Comparison of ENCODE assay signal across 14 mouse cellular contexts in the genomic region with DNA sequence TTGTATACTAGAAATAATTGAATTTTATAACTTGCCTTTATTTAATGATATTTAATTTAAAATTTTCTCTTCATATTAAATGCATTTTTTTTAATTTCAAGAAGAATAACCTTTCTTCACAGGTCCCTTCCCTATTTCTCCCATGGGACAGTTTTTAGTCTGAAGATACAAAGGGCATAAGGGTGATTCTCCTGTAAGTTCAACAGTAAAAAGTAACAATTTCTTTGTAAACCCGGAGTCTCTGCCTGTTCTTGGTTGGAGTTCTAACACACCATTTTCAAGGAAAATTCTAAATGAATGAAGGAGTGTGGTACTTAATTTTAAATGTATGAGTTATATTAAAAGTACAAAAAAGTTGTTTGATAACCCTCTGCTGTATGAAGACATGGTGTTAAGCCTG.
DNase-seq lines count a peak whose midpoint lies in the region; ATAC-seq and TF ChIP-seq lines count a peak whose summit lies in the region.
"Had no signal": no experiment of that assay in that cellular context is flagged by ENCODE, and none has a peak within 500 bp of the region (broad histone marks: within the 10 kb centered on the region; RNA-seq: fewer than 3 reads in every experiment).

No protein-coding gene starts in this region.

- WGBS in heart, embryonic 13.5 days: 68% methylated on average over 1 of the region's 1 CpGs
- WGBS in heart, embryonic 12.5 days: 71% methylated on average over 1 of the region's 1 CpGs
- WGBS in lung, embryonic 14.5 days: 53% methylated on average over 1 of the region's 1 CpGs
- WGBS in embryonic facial prominence, embryonic 15.5 days: 22% methylated on average over 1 of the region's 1 CpGs

- peak overlapping the region; percentile 96 for H3K27ac ChIP-seq in heart, embryonic 13.5 days (replicated peaks)
- no peak overlapping the region for H3K27ac ChIP-seq in heart, embryonic 12.5 days (ENCODE audit: poor library complexity, severe bottlenecking)
- peak overlapping the region; percentile 100 for H3K27ac ChIP-seq in lung, embryonic 14.5 days (ENCODE audit: low read depth)
- peak overlapping the region; percentile 99 for H3K27ac ChIP-seq in embryonic facial prominence, embryonic 15.5 days (replicated peaks)
- H3K27ac ChIP-seq: forebrain, embryonic 12.5 days had no signal

- TF ChIP-seq CTCF in lung, embryonic 14.5 days (IDR thresholded peaks at IDR 0.05; ENCODE audit: low read depth): no peak

- DNase-seq in lung, embryonic 14.5 days: no peak
- no peak for DNase-seq in lung, postnatal 14 days
- no peak for DNase-seq in T-cell, adult 2 months (ENCODE audit: low spot score)
- DNase-seq in layer of hippocampus, adult 9-10 months (ENCODE audit: low spot score): no peak
- DNase-seq: adrenal gland, adult 2 months; cerebellum, postnatal 36 days; gastrocnemius, postnatal 10 days; liver; right cerebral cortex, postnatal 25 days had no signal

- H3K9ac ChIP-seq in heart, embryonic 13.5 days: peak overlapping the region; percentile 89
- H3K9ac ChIP-seq in heart, embryonic 12.5 days: no peak overlapping the region
- peak overlapping the region; percentile 95 for H3K9ac ChIP-seq in lung, embryonic 14.5 days
- no peak overlapping the region for H3K9ac ChIP-seq in embryonic facial prominence, embryonic 15.5 days
- H3K9ac ChIP-seq: forebrain, embryonic 12.5 days had no signal

- H3K36me3 ChIP-seq in heart, embryonic 13.5 days: peaks cover 3% of the 10 kb centered on the region; the same call in 1 of the 2 replicates
- H3K36me3 ChIP-seq in heart, embryonic 12.5 days: 0 out of 2 replicates have a peak, but pooled peaks cover 5% of the 10 kb centered on the region
- peaks cover 13% of the 10 kb centered on the region; the same call in 1 of the 2 replicates for H3K36me3 ChIP-seq in lung, embryonic 14.5 days (ENCODE audit: insufficient read depth)
- no peaks in the 10 kb centered on the region for H3K36me3 ChIP-seq in embryonic facial prominence, embryonic 15.5 days
- peaks cover 15% of the 10 kb centered on the region for H3K36me3 ChIP-seq in myocyte (ENCODE audit: control insufficient read depth, insufficient read depth)
- H3K36me3 ChIP-seq: forebrain, embryonic 12.5 days had no signal

- no peak for TF ChIP-seq POLR2A in myocyte (IDR thresholded peaks at IDR 0.05; ENCODE audit: insufficient read length, low read depth)

- no peaks in the 10 kb centered on the region for H3K9me3 ChIP-seq in heart, embryonic 13.5 days
- no peaks in the 10 kb centered on the region for H3K9me3 ChIP-seq in heart, embryonic 12.5 days (replicated peaks)
- no peaks in the 10 kb centered on the region for H3K9me3 ChIP-seq in lung, embryonic 14.5 days (ENCODE audit: low read depth, low read length)
- H3K9me3 ChIP-seq in embryonic facial prominence, embryonic 15.5 days (replicated peaks): no peaks in the 10 kb centered on the region
- H3K9me3 ChIP-seq: forebrain, embryonic 12.5 days had no signal

- peak overlapping the region; percentile 56 for H3K4me3 ChIP-seq in heart, embryonic 13.5 days
- H3K4me3 ChIP-seq in heart, embryonic 12.5 days: no peak overlapping the region
- H3K4me3 ChIP-seq in lung, embryonic 14.5 days (ENCODE audit: low read depth, low read length): peak overlapping the region; percentile 60
- H3K4me3 ChIP-seq in embryonic facial prominence, embryonic 15.5 days (replicated peaks): peak overlapping the region; percentile 53
- H3K4me3 ChIP-seq in myocyte: peak overlapping the region; percentile 75
- H3K4me3 ChIP-seq: forebrain, embryonic 12.5 days had no signal

- no peak overlapping the region for H3ac ChIP-seq in myocyte (ENCODE audit: control insufficient read depth, insufficient read length)

- H3K4me2 ChIP-seq in heart, embryonic 13.5 days: peak overlapping the region; percentile 58
- no peak overlapping the region for H3K4me2 ChIP-seq in heart, embryonic 12.5 days
- peak overlapping the region; percentile 59 for H3K4me2 ChIP-seq in lung, embryonic 14.5 days
- H3K4me2 ChIP-seq in embryonic facial prominence, embryonic 15.5 days (replicated peaks): no peak overlapping the region
- H3K4me2 ChIP-seq in myocyte (ENCODE audit: low read depth): peak overlapping the region; percentile 94
- H3K4me2 ChIP-seq: forebrain, embryonic 12.5 days had no signal

- H3K4me1 ChIP-seq in heart, embryonic 13.5 days: peaks cover 41% of the 10 kb centered on the region
- H3K4me1 ChIP-seq in heart, embryonic 12.5 days (replicated peaks): peaks cover 28% of the 10 kb centered on the region
- peaks cover 10% of the 10 kb centered on the region for H3K4me1 ChIP-seq in lung, embryonic 14.5 days (ENCODE audit: insufficient read depth)
- H3K4me1 ChIP-seq in embryonic facial prominence, embryonic 15.5 days: peaks cover 16% of the 10 kb centered on the region

- no peak for ATAC-seq in heart, embryonic 13.5 days (ENCODE audit: extremely low read depth, insufficient number of reproducible peaks, low FRiP score, low TSS enrichment)
- ATAC-seq in heart, embryonic 12.5 days (ENCODE audit: insufficient number of reproducible peaks, low FRiP score): no peak
- ATAC-seq in lung, embryonic 14.5 days (ENCODE audit: insufficient read depth): no peak
- no peak for ATAC-seq in embryonic facial prominence, embryonic 15.5 days (ENCODE audit: insufficient number of reproducible peaks, low FRiP score, low TSS enrichment, low read depth)

- H3K27me3 ChIP-seq in heart, embryonic 13.5 days (replicated peaks): no peaks in the 10 kb centered on the region
- H3K27me3 ChIP-seq in heart, embryonic 12.5 days (replicated peaks): no peaks in the 10 kb centered on the region
- no peaks in the 10 kb centered on the region for H3K27me3 ChIP-seq in lung, embryonic 14.5 days (ENCODE audit: insufficient read depth, low read length)
- no peaks in the 10 kb centered on the region for H3K27me3 ChIP-seq in embryonic facial prominence, embryonic 15.5 days
- no peaks in the 10 kb centered on the region for H3K27me3 ChIP-seq in myocyte (ENCODE audit: control insufficient read depth, insufficient read depth, insufficient read length)

- H3K79me2 ChIP-seq in myocyte (ENCODE audit: control insufficient read depth, insufficient read depth): peaks cover 59% of the 10 kb centered on the region

TF ChIP-seq in myocyte, 11 proteins besides CTCF, POLR2A, EP300 and RAD21:
- TF ChIP-seq MYOD1 (IDR thresholded peaks at IDR 0.05; ENCODE audit: control insufficient read depth in 1 of 3, insufficient read length in 2 of 3, low read depth in 2 of 3) (no peak), E2F4 (IDR thresholded peaks at IDR 0.05; ENCODE audit: insufficient read depth) (no peak), SRF (IDR thresholded peaks at IDR 0.05; ENCODE audit: control insufficient read depth, insufficient read length, low read depth) (no peak), TCF3 (IDR thresholded peaks at IDR 0.05; ENCODE audit: insufficient read length, low read depth) (no peak), TCF12 (IDR thresholded peaks at IDR 0.05; ENCODE audit: insufficient read depth, poor library complexity, severe bottlenecking) (no peak), MYOG (IDR thresholded peaks at IDR 0.05; ENCODE audit: control insufficient read depth in 1 of 3, insufficient read depth in 1 of 3, insufficient read length in 2 of 3, low read depth in 2 of 3) (no peak), POLR2AphosphoS2 (IDR thresholded peaks at IDR 0.05; ENCODE audit: insufficient read length, low read depth) (no peak), CEBPB (IDR thresholded peaks at IDR 0.05; ENCODE audit: insufficient read depth, poor library complexity, severe bottlenecking) (no peak), MAX (IDR thresholded peaks at IDR 0.05; ENCODE audit: low read depth) (no peak), USF1 (IDR thresholded peaks at IDR 0.05; ENCODE audit: low read depth) (no peak), REST (IDR thresholded peaks at IDR 0.05; ENCODE audit: insufficient read depth, insufficient read length) (no peak)

Comparison
In these comparisons a context has a peak if more than half of its experiments do, and no peak if none do; other contexts are left out.
1. H3K4me2 ChIP-seq: peak in heart, embryonic 13.5 days (single experiment), lung, embryonic 14.5 days (single experiment) and myocyte (single experiment); none in heart, embryonic 12.5 days (single experiment) and embryonic facial prominence, embryonic 15.5 days (single experiment).
2. H3K9ac ChIP-seq: peak in heart, embryonic 13.5 days (single experiment) and lung, embryonic 14.5 days (single experiment); none in heart, embryonic 12.5 days (single experiment) and embryonic facial prominence, embryonic 15.5 days (single experiment).